Mouse (Mus musculus) retina, postnatal 7 days (tissue): ENCODE results near the gene 6030468B19Rik.
A peak's percentile ranks its signal among the peaks of the same experiment; 100 is the strongest.
"Not testable (repeated sequence)": the region's sequence is repeated elsewhere in the genome, so short reads cannot be mapped to it uniquely, and the experiment has no call there.

Experiments
- DNase-seq: peaks from one replicate; pipeline ENCODE4 v3.0.0-alpha.2; 2012; ENCODE audit warnings: low read depth, low spot score

Gene 6030468B19Rik

GRCm38 (mm10) chr11:117778851-117779433, 18.5 kb upstream of the 6030468B19Rik start:
- no peak for DNase-seq

DNA sequence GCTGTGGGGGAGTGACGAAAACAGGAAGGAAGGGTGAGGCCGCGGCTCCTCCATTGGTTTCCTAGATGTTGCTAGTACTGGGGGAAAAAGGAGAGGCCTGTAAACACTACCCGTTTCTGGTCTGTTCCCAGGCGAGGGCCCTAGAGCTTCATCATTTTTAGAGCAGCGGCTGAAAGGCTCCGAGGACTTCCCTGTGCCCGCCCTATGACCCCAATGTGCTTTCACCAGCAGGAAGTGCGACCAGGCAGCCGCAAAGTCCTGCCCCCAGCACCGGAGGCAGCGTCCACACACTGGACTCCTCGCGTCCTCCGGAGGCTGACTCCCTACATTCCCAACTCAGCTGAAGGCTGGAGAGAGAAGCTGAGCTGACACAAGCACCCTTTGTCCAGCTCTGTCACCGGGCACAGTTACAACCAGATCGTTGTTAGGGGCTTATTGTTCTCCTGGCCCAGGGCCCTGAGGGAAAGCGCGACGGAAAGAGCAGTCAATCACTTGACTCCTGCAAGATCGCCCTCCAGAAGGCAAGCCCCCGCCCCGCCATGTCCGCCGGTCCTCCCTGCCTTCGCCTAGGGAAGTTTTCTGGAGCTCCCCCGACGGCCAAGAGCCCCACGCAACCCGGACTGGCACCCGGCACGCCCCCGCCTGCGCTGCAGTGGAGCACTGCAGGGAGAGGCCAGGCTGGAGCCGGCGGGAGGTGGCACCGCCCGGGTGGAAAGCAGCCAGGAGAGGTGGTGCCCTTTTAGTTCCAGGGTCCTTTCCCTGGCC, 17.8 kb upstream of the 6030468B19Rik start:
- no peak for DNase-seq

- DNase-seq, result no peak
These were observed 17.3 kb upstream of the 6030468B19Rik start for GRCm38 (mm10) chr11:117780199-117780515.

- DNase-seq, result no peak
These were observed 16.8 kb upstream of the 6030468B19Rik start for GRCm38 (mm10) chr11:117780582-117781111.

- DNase-seq, result no peak
These were observed 16.1 kb upstream of the 6030468B19Rik start for GRCm38 (mm10) chr11:117781199-117781821.

DNA sequence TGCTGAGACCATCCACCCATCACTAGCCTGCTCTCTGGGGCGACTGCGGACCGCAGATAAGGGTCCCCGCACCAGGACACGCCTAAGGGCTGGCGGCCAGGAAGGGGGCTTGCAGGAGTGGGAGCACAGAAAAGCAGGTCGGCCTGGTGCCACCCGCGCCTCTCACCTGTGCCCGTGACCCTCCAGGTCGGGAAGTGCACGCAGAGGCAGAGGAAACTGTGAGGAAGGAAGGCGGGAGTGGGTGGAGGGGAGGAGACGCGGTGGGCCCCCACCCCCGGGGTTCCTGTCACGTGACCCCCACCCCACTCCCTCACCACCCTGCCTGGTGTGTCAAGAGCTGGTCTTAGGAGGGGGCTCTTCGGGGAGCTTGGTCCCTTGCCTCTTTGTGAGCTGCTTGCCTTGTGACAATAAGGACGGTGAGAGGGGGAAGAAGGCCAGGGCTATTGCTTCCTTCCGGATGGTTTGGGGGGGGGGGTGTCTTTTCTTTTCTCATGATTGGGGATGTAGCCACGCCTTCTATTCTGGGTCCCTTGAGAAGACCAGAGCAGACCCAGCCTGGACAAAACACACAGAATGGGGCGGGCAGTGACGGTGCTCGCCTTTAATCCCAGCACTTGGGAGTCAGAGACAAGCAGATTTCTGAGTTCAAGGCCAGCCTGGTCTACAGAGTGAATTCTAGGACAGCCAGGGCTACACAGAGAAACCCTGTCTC, 15.3 kb upstream of the 6030468B19Rik start, which contains the start of the genes Tmc8 and Tmc6:
TSS of gene Tmc8 (plus strand) at position 84 of the 712 bp plus-strand sequence.
TSS of gene Tmc6 (minus strand) at position 206 of the 712 bp plus-strand sequence.
- DNase-seq, result no peak

- no peak for DNase-seq
These were observed 14.8 kb upstream of the 6030468B19Rik start for GRCm38 (mm10) chr11:117782705-117783034.

- DNase-seq, result peak; percentile 61
These were observed 14.4 kb upstream of the 6030468B19Rik start for GRCm38 (mm10) chr11:117783089-117783488.

- DNase-seq, result no peak
These were observed 13.7 kb upstream of the 6030468B19Rik start for GRCm38 (mm10) chr11:117783683-117784309.

GRCm38 (mm10) chr11:117786294-117786693, 11.2 kb upstream of the 6030468B19Rik start:
- DNase-seq, result no peak

DNA sequence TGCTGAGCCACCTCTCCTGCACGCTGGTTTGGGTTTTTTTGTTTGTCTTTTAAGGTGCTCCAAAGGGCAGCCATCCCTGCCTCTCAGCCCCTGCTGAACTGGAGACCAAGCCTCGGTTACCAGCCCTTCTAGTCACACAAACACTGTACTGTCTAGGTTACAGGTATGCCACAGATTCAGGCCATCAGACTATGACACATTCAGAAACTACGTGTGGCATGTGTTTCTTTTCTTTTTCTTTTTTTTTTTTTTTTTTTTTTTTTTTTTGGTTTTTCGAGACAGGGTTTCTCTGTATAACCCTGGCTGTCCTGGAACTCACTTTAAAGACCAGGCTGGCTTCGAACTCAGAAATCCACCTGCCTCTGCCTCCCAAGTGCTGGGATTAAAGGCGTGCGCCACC, 9.0 kb upstream of the 6030468B19Rik start:
- DNase-seq, result not testable (repeated sequence)

GRCm38 (mm10) chr11:117790286-117790685, 7.2 kb upstream of the 6030468B19Rik start:
- no peak for DNase-seq

DNA sequence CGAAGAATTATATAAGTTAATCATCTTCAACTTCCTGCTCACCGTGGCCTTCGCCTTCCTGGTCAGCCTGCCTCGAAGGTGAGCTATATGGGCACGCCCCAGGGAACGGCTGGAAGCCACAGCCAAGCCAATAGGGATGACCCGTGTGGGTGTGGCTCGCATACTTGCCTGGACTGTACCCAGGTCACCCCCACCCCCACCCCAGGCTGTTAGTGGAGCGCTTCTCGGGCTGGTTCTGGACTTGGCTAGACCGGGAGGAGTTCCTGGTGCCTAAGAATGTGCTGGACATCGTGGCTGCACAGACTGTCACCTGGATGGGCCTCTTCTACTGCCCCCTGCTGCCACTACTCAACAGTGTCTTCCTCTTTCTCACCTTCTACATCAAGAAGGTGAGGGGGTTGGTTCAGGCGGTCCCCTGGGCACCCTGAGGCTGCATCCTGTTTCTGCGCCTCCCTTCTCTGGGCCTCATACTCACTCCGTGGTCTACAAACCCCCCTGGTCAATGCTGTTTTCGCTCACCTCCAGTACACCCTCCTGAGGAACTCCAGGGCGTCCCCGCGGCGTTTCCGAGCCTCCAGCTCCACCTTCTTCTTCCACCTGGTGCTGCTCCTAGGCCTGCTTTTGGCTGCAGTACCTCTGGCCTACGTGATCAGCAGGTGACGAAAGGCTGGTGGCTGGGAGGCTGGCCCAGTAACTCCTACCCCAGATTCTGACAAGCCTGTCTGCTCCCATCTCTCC, 6.6 kb upstream of the 6030468B19Rik start:
- no peak for DNase-seq

DNA sequence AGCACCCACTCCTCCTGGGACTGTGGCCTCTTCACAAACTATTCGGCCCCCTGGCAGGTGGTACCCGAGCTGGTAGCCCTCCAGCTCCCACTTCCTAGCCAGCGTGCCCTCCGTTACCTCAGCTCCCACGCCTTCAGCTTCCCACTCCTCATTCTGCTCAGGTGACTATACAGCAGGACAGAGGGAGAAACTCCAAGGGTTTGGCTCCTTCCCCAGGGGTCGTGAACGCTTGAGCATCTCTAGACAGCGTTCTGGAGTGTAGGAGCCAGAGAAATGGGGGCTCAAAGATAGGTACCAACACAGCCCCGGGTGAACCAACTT, 6.1 kb upstream of the 6030468B19Rik start:
- no peak for DNase-seq

GRCm38 (mm10) chr11:117792281-117792888, 5.1 kb upstream of the 6030468B19Rik start:
- DNase-seq, result no peak

DNA sequence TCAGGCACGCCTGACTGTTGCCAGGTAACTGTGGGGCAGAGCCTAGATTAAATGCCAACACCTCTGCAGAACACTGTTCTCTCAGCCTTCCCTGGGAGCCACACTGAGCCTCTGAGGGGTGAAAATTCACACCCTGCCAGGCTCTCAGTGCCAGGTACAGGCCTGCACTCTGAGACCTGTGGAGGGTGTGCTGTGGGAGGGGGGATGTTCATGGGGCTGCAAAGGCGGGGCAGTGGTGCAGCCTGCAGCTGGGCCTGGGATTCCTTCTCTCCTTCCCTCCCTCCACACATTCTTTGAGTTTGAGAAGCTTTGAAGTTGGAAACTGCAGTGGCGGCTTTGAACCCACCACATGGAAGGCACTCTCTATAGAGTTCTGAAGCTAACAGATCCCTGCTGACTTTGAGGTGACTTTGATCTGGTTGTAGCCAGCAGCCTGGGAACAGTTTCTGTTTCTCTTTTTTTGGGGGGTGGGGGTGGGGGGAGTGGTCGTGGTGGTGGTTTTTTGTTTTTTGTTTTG, 3.4 kb upstream of the 6030468B19Rik start:
- DNase-seq, result no peak

DNA sequence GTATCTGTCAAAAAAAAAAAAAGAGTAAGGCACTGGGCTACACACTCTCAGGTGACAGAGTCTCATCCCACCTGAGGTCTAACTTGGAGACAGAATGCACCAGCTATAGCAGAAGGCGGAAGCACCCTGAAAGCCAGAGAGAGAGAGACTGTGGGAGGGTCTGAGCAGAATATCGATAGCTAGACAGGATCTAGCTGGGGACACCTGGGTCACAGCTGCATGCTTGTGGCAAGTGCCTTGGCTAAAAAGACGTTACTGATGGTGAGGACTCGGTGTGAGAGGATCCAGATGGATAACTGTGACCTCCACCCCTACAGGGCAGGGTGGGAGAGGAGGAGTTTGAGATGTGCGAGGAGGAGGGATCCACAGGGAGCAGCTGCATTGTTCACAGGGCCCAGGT, 506 bp upstream of the 6030468B19Rik start:
- DNase-seq, result no peak

DNA sequence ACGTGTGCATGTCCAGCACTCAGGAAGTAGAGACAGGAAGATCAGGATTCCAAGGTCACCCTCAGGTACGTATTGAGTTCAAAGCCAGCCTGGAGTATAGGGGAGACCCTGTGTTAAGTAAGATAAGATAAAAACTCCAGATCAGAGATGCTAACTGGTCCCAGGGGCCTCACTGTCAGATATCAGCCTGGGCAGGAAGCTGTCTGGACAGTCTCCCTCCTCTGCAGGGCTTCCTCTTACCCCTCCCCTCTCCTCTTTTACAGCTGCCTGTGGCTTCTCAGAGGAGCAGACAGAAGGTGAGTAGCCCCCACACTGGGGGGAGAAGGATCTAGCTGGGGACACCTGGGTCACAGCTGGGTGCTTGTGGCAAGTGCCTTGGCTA, 691 bp downstream of the 6030468B19Rik start:
- no peak for DNase-seq

GRCm38 (mm10) chr11:117799174-117799573, 1.7 kb downstream of the 6030468B19Rik start:
- no peak for DNase-seq

DNA sequence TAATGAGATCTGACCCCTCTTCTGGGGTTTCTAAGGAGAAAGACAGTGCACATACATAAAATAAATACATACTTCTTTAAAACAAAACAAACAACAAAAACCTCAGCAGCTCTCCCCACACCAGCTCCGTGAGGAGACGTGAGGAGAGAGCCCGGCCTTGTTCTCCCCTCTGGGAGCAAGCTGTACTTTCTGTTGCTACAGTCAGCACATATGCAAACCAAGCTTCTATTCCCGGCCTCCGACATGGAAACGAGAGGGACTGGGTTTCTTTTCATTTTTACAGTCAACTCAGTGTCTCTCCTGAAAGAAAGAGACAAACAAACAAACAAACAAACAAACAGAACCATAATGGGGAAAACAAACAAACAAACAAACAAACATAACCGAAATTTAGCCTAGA, 2.6 kb downstream of the 6030468B19Rik start:
- no peak for DNase-seq
